Mouse (Mus musculus) brain, embryonic 18.5 days (tissue): ENCODE data around the gene Mfsd4b1.

ENCODE experiments used
- DNase-seq: peaks from one replicate; pipeline ENCODE4 v3.0.0-alpha.2; 2012; ENCODE audit warnings: low read depth, low spot score

Gene Mfsd4b1

GRCm38 (mm10) chr10:39960441-39960822, 64.6 kb downstream of the Mfsd4b1 start:
- DNase-seq = no peak

GRCm38 (mm10) chr10:39959761-39960440, 65.2 kb downstream of the Mfsd4b1 start, which contains the start of gene Mfsd4b3:
TSS of gene Mfsd4b3 (minus strand) at chr10:39960153.
- DNase-seq = peak; percentile 78

DNA sequence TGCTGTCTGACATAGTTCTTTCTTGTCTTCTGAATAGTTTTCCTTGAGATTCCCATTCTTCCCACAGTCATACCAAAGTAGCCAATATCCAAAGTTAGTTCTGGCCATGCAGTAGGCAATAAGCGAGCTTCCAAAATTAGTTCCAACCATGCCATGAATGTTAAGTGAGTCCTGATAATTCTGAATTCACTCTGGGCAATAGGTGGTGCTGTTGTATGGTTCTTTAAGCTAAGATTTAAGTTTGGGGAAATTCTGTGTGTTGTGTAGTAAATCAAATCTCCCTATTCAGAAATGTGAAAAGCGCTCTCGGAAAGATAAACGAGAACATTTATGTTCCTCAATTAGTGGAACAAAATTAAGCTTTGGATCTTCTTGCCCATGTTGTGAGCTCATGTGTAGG, 66.8 kb downstream of the Mfsd4b1 start:
- no peak for DNase-seq

DNA sequence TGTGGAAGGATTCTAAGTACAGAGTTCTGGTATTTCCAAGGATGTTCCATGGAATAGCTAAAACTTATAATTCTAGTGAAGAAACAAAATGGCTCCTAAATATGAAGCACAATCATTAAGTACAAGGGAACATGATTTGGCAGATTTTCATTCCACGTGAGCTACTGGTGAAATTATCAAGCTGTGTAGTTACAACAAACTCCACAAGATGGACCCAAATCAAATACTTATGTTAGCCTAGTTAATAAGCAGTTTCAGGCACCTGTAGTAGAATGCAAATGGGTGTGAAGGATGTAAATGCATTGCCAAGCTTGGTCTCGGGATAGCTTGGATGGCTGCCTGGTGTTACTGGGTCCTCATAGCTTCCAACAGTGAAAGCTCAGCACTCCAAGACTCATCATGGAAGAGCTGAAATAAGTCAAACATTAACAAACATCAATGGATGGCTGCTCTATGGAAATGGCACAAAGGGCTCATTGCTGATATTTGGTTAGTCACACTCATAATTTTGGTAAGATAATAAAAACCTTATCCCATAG, 68.7 kb downstream of the Mfsd4b1 start:
- no peak for DNase-seq

GRCm38 (mm10) chr10:39955163-39955562, 69.9 kb downstream of the Mfsd4b1 start:
- DNase-seq = no peak
